Mouse (Mus musculus) frontal cortex, postnatal 10 days (tissue): ENCODE measurements around the gene Rgs8.

Experiments used
- DNase-seq, 2 experiments: peaks; one replicate each; pipeline ENCODE4 v3.0.0; 2022; ENCODE audit warnings: low spot score in 2 of 2, mixed read lengths in 1 of 2

Gene Rgs8

DNA sequence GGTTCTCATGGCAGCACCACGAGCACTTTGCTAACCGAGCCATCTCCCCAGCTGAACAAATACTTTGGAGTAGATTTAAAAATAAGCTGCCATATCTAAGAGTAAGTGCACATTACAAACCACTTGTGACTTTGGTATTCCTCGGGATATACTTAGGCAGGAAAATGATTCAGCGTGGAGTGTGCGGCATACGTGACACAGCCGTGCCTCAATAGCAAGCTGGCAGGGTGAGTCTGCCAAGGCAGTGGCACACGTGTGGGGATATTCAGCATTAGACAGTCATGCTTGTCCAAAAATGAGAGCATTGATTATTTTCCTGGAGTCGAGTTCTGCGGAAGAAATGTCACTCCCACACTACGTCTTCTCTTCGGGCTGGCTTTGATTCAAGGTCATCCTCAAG lies 21.1 kb downstream of the Rgs8 start:
- no peak for DNase-seq

DNA sequence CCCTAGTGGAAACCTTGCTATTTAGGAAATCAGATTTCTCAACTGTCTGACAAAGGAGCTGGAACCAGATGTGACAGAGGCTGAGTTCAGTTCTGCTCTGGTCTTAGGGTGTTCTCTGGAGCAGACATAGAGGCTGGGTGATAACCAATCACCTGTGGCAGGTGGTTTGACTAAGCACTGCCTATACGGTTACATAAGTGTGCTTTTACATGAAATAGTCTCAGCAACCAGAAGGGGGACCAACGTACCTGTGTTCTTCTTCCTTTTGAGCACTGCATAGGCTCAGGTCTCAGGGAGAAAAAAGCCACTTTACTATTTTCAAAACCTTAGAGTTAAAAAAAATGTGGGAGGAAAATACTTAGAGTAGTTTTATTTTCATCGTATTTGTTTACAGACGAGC lies 22.8 kb downstream of the Rgs8 start:
- DNase-seq, result no peak

- no peak for DNase-seq
Observed at GRCm38 (mm10) chr1:153677635-153678034, 24.8 kb downstream of the Rgs8 start.

DNA sequence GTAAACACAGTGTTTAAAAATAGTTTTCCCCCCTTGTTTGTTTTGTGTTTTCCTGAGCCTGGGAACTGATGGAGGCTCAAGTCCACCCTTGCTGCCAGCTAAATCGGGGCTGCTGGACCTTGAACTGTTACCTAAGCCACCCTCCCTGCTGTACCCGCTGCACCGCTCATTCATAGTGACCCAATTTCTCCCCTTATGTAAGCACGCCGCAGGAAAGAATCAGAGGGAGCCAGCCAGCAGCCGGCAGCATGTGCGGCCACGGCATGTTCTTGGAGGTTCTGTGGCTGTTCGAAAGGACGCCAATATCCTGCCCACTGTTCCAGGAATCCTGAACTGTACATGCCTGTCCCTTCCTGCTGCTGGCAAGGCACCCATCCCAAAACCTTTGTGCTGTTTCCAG lies 26.3 kb downstream of the Rgs8 start:
- DNase-seq, result peak in 1 of 2 experiments; percentile 37

DNA sequence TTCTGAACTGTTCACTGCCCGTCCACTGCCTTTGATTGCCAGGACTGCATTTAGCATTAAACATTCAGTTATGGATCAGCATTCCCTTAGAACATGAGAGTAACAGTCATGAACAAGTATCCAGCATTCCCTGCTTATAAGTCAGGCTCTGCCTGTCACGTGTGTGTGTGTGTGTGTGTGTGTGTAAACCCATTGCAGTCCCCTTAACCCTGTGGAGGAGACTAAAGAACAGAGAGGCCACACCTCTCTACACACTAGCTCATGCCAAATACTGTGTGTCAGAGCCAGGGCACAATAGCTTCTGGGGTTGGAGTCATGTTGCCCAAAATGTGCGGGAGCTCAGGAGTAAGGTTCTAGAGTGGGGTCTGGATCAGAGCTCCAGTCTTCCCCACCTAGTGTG lies 26.8 kb downstream of the Rgs8 start:
- no peak for DNase-seq

GRCm38 (mm10) chr1:153680363-153680762 lies 27.5 kb downstream of the Rgs8 start:
- no peak for DNase-seq

- DNase-seq, result no peak
Observed at GRCm38 (mm10) chr1:153681036-153681435, 28.2 kb downstream of the Rgs8 start.

DNA sequence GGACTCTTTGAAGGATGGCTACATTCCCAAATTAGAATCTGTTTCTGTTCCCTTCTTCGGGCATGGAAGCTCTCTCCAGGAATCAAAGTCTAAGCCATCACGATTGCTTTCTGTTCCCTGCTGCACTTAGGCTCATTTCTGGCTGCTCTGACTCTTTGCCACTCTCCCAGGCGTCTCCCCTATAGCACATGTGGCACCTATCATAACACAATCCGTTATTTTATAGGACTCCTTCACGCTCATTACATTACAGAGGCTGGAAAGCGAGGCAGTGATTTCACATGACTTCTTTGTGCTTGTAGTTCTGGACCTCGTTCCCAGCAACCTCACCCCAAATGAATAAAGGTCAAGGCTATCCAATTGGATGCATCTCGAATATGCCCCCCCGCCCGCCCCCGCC lies 30.4 kb downstream of the Rgs8 start:
- DNase-seq, result no peak

GRCm38 (mm10) chr1:153685630-153686029 lies 32.8 kb downstream of the Rgs8 start:
- DNase-seq, result no peak

DNA sequence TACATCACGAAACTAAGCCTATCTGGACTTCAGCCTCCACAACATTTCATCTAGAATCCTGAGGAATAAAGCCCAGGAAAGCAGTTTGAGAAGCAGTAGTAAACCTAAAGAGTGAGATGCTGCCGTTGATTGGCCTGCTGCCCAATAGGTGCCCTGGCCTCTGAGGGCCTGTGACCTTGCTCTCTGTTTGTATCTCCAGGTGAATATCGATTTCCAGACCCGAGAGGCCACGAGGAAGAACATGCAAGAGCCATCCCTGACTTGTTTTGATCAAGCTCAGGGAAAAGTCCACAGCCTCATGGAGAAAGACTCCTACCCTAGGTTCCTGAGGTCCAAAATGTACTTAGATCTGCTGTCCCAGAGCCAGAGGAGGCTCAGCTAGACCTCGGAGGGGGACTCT lies 39.7 kb downstream of the Rgs8 start:
- no peak for DNase-seq

DNA sequence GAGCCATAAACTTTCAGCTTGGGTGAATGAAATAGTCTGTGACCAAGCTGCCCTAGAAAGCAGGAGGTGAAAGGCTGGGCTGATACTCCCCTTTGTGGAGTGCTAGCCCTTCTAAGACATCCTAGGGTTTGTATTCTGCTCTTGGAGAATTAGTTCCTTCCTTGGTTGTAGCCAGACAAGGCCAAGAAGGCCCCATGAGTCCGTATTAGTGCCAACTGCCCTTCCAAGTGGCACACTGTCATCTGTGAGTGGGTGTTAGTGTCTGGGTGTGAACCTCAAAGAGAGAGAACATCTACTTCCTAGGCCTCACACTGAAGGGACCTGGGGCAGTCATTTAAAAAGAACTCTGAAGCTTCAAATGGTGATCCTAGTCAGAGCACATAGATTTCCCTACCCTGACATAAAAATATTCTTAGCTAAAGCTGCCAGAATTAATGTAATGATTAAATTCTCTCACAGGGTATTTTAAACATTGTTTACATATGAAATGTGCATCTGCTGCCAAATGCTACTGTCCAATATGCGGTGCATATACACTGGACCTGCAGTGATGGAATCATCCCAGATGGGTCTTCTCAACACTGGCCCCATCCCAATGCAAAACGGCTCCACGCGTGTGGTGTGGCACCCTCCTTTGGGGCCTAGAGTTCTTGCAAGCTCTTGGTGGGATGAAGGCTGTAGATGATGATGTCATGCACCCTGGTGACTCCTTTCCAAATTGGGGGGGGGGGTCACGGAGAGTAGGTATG lies 41.7 kb downstream of the Rgs8 start:
- DNase-seq, result no peak

DNA sequence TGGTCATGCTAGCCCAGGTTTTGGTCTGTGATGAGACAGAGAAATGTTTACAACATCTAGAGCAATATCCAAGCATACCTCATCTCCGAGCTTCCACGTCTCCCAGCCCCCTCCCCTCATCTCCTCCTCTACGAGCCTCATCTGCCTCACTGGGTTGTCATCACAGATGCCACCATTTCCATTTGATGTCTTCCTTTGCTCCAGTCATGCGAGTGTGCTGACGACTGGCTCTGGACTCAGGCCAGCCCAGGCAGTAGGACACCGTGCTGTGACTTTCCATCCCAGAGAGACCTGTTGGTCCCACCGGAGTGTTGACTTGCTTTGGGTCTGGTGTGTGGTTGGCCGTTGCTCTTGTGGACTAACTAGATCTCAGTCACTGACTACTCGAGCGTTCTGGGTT lies 42.6 kb downstream of the Rgs8 start:
- DNase-seq, result no peak

- DNase-seq, result no peak
Observed at GRCm38 (mm10) chr1:153696093-153696492, 43.3 kb downstream of the Rgs8 start.

- DNase-seq, result no peak
Observed at GRCm38 (mm10) chr1:153696541-153696940, 43.7 kb downstream of the Rgs8 start.

GRCm38 (mm10) chr1:153697581-153698251 lies 44.9 kb downstream of the Rgs8 start:
- no peak for DNase-seq

GRCm38 (mm10) chr1:153698311-153699084 lies 45.7 kb downstream of the Rgs8 start:
- DNase-seq, result no peak

DNA sequence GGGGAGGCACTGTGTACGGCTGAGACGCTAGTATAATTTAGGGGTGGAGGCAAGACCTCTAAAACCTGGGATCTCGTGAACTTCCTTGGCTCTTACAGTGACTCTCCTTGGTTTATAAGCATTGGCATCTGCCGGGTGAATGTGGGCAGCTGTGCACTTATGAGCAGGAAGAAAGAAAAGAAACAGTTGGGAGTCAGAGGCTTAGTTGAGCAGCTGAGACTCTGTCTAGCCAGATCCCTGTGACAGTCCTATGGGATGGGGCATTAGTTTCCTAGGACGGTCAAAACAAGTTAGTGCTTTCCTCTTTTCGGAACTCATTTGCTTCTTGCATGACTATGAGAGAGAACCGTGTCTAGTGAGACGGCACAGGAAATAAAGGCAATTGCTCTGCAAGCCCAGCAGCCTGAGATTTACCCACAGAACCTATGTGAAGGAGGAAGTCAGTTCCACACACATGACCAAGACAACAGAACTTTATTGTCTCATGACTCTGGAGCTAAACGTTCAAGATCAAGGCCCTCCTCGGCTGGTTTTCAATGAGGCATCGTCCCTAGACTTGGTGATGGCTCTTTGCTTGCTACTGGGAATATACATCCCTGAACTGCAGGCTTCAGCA lies 47.7 kb downstream of the Rgs8 start:
- no peak for DNase-seq

DNA sequence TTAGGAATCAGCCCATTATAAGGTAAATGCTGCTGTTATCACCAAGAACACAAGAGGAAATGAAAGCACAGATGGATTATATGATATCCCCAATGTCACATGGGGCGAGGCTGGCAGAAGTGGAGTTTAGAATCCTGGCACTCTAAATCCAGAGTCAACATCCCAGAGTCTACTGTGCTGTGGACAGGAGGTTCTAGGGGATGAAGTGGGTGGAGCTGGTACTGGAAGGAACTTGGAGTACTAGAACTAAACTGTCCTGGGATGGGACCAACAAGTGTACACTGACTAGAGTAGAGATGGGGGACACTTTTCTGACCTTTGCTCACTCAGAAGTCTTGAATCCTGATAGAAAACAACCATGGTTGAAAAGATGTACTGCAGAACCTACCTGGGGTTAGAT lies 48.6 kb downstream of the Rgs8 start:
- no peak for DNase-seq

- no peak for DNase-seq
Observed at GRCm38 (mm10) chr1:153702166-153702852, 49.5 kb downstream of the Rgs8 start.

- no peak for DNase-seq
Observed at GRCm38 (mm10) chr1:153702853-153703410, 50.1 kb downstream of the Rgs8 start.

DNA sequence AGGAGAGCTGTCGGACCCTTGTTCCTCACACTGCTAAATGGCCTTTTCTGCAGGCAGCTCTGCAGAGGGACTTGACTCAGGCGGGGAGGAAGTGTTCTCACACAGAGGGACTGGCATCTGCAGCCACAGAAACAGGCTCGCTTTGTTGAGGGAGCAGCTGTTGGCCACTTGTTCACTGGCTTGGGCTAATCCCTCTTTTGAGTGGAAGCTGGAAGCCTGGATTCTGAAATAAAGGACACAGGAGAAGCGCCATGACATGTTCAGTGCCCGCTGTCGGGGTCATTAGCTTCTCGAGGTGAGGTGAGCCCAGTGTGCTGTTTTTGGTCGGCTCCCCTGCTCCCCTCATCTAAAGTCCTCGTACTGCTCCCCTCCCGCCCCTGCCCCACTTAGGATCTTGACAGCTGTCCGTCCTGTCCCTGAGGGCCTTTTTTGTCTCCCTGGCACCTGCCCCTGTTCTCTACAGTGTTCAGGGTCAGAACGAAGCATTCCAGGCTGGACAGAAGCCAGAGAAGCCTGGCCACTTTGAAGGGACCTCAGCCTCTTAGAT lies 50.7 kb downstream of the Rgs8 start:
- peak; percentile 39 to 51 for DNase-seq
